Mouse (Mus musculus) forebrain, embryonic 11.5 days (tissue): ENCODE data around the gene B230118H07Rik. TPM values are rescaled to one million over a fixed set of nuclear protein-coding genes. Genes with fewer than 3 reads are reported as not detected.

ENCODE experiments used
- ATAC-seq: fragments of 200-750 bp; cut with Nextera tagmentation; replicated peaks from 2 replicates; pipeline ENCODE4 v1.8.0; 2017; ENCODE audit warnings: moderate TSS enrichment; ENCODE audit not compliant: low FRiP score
- DNase-seq: peaks from one replicate; pipeline ENCODE4 v3.0.0-alpha.2; 2017; ENCODE audit warnings: low spot score
- H3K27ac ChIP-seq: fragments of 300-500 bp; sonication (generic); 2 replicates; pipeline ENCODE4 v1.5.1; 2014; ENCODE audit warnings: low read depth, low read length
- H3K27me3 ChIP-seq: fragments of 300-500 bp; sonication (generic); 2 replicates; pipeline ENCODE4 v1.6.1; 2014; ENCODE audit warnings: mild to moderate bottlenecking, low read length, mixed read lengths; ENCODE audit not compliant: control insufficient read depth, insufficient read depth
- H3K36me3 ChIP-seq: fragments of 300-500 bp; sonication (generic); 2 replicates; pipeline ENCODE4 v1.6.1; 2014; ENCODE audit warnings: mild to moderate bottlenecking, low read length, moderate library complexity, mixed read lengths; ENCODE audit not compliant: control insufficient read depth, insufficient read depth
- H3K4me1 ChIP-seq: fragments of 300-500 bp; sonication (generic); replicated peaks from 2 replicates; pipeline ENCODE4 v1.6.1; 2014; ENCODE audit warnings: low read length, mixed read lengths; ENCODE audit not compliant: control insufficient read depth, insufficient read depth
- H3K4me2 ChIP-seq: fragments of 300-500 bp; sonication (generic); 2 replicates; pipeline ENCODE4 v1.6.1; 2014; ENCODE audit warnings: low read depth, mild to moderate bottlenecking, low read length, moderate library complexity, mixed read lengths; ENCODE audit not compliant: severe bottlenecking
- H3K4me3 ChIP-seq: fragments of 300-500 bp; sonication (generic); 2 replicates; pipeline ENCODE4 v1.5.1; 2014; ENCODE audit warnings: low read depth, low read length
- H3K9ac ChIP-seq: fragments of 300-500 bp; sonication (generic); 2 replicates; pipeline ENCODE4 v1.6.1; 2014; ENCODE audit warnings: low read length
- H3K9me3 ChIP-seq: fragments of 300-500 bp; sonication (generic); 2 replicates; pipeline ENCODE4 v1.6.1; 2016; ENCODE audit warnings: low read length, mixed read lengths; ENCODE audit not compliant: control insufficient read depth
- WGBS: fragments of 180-500 bp; shearing (Covaris S2); extraction: QIAGEN DNeasy Blood & Tissue Kit; methylation state at CpG from one replicate; pipeline ENCODE4 v1.1.7; 2014; 5-methylcytosine and 5-hydroxymethylcytosine counted together
- polyA plus RNA-seq: library from polyadenylated mRNA; unstranded; fragments of >200 nt; fragmentation: Nextera tagmentation; extraction: Ambion mirVana; gene quantifications from 2 replicates; pipeline ENCODE4 v1.2.1, GENCODE M21; 2014

The B230118H07Rik gene
- polyA plus RNA-seq, 1 experiment from 2014 or later, result 60.8 TPM

DNA sequence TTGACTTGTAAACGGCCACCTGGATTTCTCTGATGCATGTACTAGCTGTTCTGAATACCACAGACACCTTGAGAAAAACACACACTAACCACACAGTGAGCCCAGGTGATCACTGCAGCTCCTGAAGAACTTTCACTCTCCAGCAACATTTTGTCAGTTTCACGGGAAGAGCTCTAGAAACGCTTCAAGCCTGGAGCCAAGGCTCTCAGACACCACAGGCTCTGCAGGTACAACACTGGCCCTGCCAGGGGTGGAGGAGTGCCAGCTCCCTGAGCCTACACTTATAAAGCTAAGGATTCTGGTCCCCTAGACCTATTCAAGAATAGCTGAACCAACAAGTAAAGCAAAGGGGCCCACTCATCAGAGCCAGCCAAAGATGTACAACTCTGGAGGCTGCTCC, 67.9 kb downstream of the B230118H07Rik start:
- WGBS, result 91% methylated on average over 3 of the region's 3 CpGs
- Histone ChIP-seq H3K9ac (no peak overlapping the region), H3K4me2 (no peak overlapping the region), H3K4me3 (no peak overlapping the region), H3K27me3 (no peaks in the 10 kb centered on the region), H3K9me3 (no peaks in the 10 kb centered on the region), H3K27ac (no peak overlapping the region), H3K4me1 (no peaks in the 10 kb centered on the region), H3K36me3 (no peaks in the 10 kb centered on the region)
- DNase-seq (no peak), ATAC-seq (no peak)

DNA sequence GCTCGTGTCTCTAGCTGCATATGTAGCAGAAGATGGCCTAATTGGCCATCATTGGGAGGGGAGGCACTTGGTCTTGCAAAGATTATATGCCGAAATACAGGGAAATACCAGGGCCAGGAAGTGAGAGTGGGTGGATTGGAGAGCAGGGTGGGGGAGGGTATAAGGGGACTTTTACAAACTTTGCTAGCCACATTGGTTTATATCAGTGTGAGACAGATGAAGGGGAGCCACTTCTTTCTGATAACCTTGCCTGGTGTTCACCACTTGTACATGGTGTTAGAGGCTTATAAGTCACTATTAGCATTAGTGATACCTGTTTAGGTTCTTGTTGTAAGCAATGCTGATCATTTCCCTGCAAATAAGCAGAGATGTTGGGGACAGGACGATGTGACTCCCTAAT, 68.4 kb downstream of the B230118H07Rik start:
- Histone ChIP-seq H3K9ac (no peak overlapping the region), H3K9me3 (no peaks in the 10 kb centered on the region), H3K27ac (no peak overlapping the region), H3K36me3 (no peaks in the 10 kb centered on the region), H3K4me3 (no peak overlapping the region), H3K4me1 (no peaks in the 10 kb centered on the region), H3K27me3 (no peaks in the 10 kb centered on the region), H3K4me2 (no peak overlapping the region)
- ATAC-seq (no peak), DNase-seq (no peak)
- 78% methylated on average over 3 of the region's 3 CpGs for WGBS

DNA sequence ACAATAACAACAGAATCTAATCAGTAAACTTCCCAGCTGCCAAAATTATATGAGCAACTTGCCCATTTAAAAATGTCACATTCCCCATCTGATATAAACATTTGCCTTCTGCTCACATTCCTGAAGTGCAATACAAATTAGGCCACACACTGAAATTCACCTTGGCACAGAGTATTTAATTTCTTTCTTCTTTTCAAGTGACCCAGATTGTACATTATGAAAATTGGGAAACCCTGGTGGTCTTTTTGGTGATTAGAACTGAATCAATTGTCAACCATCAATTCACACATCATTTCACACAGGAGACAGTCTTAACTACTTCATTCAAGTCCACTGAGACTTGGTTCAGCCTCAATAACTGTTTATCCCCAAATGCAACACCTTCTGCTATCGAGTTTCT, 68.9 kb downstream of the B230118H07Rik start:
- no peak overlapping the region for H3K27ac ChIP-seq
- H3K9me3 ChIP-seq, result no peaks in the 10 kb centered on the region
- no peak for DNase-seq
- H3K4me1 ChIP-seq, result no peaks in the 10 kb centered on the region
- no peaks in the 10 kb centered on the region for H3K36me3 ChIP-seq
- no peak overlapping the region for H3K4me3 ChIP-seq
- WGBS, result 29% methylated on average over 1 of the region's 1 CpGs
- no peak for ATAC-seq
- no peaks in the 10 kb centered on the region for H3K27me3 ChIP-seq
- no peak overlapping the region for H3K4me2 ChIP-seq
- H3K9ac ChIP-seq, result no peak overlapping the region

DNA sequence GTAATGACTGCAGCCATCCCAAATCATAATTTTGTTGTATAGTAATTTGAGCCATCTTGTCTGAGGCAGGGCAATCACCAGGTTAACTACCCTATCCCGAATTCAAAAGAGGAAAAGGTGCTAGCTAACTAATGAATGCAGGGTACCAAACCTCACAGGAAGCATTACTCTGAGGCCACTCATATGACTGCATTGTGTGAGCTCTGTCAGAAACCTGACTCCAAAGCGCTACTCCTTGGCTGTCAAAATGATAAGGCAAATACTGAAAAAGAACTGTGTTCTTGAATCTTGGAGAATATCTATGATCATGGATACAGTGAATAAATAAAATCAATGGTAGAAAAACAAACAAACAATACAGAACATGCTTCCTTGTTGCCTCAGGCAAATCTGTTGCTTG, 69.3 kb downstream of the B230118H07Rik start:
- no peak for DNase-seq
- Histone ChIP-seq H3K27me3 (no peaks in the 10 kb centered on the region), H3K36me3 (no peaks in the 10 kb centered on the region), H3K9ac (no peak overlapping the region), H3K4me1 (no peaks in the 10 kb centered on the region), H3K27ac (no peak overlapping the region), H3K9me3 (no peaks in the 10 kb centered on the region), H3K4me3 (no peak overlapping the region), H3K4me2 (no peak overlapping the region)
- no peak for ATAC-seq
- 74% methylated on average over 2 of the region's 2 CpGs for WGBS

DNA sequence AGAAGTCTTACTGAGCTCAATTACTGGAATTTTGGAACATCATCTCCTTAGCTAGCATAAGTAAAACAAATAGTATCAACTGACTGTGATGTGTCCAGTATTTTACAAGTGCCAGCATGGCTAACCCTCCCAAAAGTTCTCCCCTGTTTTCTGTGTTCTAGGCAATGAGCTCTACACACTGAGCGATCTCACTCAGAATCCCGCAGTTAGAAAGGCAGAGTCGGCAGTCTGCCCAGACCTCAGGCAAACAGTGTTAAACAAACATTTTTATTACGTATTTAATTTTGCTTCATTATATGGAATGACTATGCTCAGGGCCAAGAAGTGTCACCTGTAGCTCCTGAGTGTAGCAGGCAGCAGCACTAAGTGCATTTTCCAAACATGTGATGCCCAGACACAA, 72.1 kb downstream of the B230118H07Rik start:
- no peaks in the 10 kb centered on the region for H3K9me3 ChIP-seq
- ATAC-seq (no peak), DNase-seq (no peak)
- no peak overlapping the region for H3K27ac ChIP-seq
- H3K27me3 ChIP-seq, result no peaks in the 10 kb centered on the region
- no peak overlapping the region for H3K4me2 ChIP-seq
- no peaks in the 10 kb centered on the region for H3K36me3 ChIP-seq
- H3K9ac ChIP-seq, result no peak overlapping the region
- no peaks in the 10 kb centered on the region for H3K4me1 ChIP-seq
- WGBS, result 93% methylated on average over 4 of the region's 4 CpGs
- no peak overlapping the region for H3K4me3 ChIP-seq

DNA sequence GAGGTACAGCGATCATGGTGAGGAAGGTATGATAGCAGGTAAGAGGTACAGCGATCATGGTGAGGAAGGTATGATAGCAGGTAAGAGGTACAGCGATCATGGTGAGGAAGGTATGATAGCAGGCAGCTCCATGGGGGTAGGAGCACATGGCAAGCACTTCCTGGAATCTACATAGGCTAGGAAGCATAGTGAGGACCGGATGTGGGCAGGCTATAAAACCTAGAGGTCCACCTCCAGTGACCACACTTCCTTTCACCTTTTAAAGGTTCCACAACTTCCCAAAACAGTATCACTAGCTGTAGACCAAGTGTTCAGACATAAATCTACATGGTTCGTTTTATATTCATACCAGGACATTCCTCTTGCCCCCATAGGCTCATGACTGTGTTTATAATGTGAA, 80.1 kb downstream of the B230118H07Rik start:
- H3K27me3 ChIP-seq, result no peaks in the 10 kb centered on the region
- no peak overlapping the region for H3K4me2 ChIP-seq
- ATAC-seq (no peak), DNase-seq (no peak)
- H3K9me3 ChIP-seq, result no peaks in the 10 kb centered on the region
- H3K4me3 ChIP-seq, result no peak overlapping the region
- WGBS, result 91% methylated on average over 3 of the region's 5 CpGs
- H3K9ac ChIP-seq, result no peak overlapping the region
- H3K36me3 ChIP-seq, result no peaks in the 10 kb centered on the region
- no peak overlapping the region for H3K27ac ChIP-seq
- no peaks in the 10 kb centered on the region for H3K4me1 ChIP-seq

DNA sequence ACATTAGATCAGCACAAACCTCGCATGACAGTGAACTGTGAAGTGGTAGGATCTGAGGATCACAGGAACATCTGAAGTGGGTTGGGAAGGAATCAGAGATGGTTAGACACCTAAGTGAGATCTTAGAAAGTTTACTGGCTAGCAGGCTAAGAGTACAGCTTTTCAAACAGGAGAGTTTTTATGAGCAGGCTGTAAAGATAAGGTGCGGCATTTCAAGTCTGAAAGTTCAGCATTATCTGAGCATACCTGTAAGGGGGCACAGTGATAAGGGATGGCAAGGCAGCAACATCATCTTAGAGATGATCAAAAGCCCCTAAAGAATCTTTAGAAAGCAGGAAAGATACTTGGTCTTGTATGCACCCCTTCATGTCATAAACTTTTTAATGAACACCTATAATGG, 81.8 kb downstream of the B230118H07Rik start:
- no peaks in the 10 kb centered on the region for H3K9me3 ChIP-seq
- no peak for ATAC-seq
- H3K4me1 ChIP-seq, result no peaks in the 10 kb centered on the region; the same call in 1 of the 2 replicates
- H3K27ac ChIP-seq, result no peak overlapping the region
- H3K4me3 ChIP-seq, result no peak overlapping the region
- H3K9ac ChIP-seq, result no peak overlapping the region
- no peak for DNase-seq
- 88% methylated on average over 2 of the region's 2 CpGs for WGBS
- H3K36me3 ChIP-seq, result no peaks in the 10 kb centered on the region
- no peaks in the 10 kb centered on the region for H3K27me3 ChIP-seq
- H3K4me2 ChIP-seq, result no peak overlapping the region

DNA sequence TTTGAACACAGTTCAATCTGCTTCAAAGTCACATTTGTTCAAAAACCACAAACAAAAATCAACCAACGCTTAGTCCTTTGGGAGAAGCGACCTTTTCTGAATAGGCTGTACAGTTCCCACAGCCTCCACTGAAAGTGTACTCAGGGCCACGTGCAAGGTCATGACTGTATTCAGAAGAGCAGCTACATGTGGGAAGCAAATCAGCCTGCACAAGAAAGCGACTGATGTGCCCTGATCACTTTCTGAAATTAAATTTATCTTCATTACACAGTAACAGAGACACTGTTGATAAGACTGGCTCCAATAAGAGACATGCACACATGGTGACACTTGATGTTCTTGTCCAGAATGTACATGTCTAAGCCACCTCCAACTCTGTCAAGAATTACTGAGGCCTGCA, 85.6 kb downstream of the B230118H07Rik start:
- Histone ChIP-seq H3K27me3 (no peaks in the 10 kb centered on the region), H3K36me3 (no peaks in the 10 kb centered on the region), H3K4me2 (no peak overlapping the region), H3K4me3 (no peak overlapping the region), H3K9me3 (no peaks in the 10 kb centered on the region), H3K9ac (no peak overlapping the region), H3K27ac (no peak overlapping the region), H3K4me1 (no peaks in the 10 kb centered on the region; the same call in 1 of the 2 replicates)
- DNase-seq, result no peak
- WGBS, result 86% methylated on average over 4 of the region's 4 CpGs
- ATAC-seq, result no peak

DNA sequence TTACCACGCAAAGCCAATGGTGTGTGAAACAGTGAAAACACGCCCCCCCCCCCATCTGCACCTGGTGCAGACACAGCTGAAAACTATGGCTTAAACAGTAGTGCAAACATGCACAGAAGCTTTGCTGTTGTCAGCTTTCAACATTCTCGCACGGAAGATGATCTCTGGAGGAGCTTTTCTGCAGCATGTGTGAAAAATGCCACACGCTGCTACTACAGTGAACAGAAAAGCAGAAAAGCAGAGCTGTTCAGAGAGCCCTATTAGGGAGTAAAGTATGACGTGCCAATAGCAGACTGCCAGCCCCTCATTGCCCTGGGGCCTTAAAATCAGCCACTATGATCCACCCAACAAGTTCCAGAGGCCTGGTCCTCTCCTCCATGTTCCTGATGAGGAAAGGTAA, 86.1 kb downstream of the B230118H07Rik start:
- 87% methylated on average over 6 of the region's 6 CpGs for WGBS
- Histone ChIP-seq H3K9me3 (no peaks in the 10 kb centered on the region), H3K27me3 (no peaks in the 10 kb centered on the region), H3K4me1 (no peaks in the 10 kb centered on the region; the same call in 1 of the 2 replicates), H3K4me3 (no peak overlapping the region), H3K9ac (no peak overlapping the region), H3K4me2 (no peak overlapping the region), H3K36me3 (no peaks in the 10 kb centered on the region), H3K27ac (no peak overlapping the region)
- ATAC-seq (no peak), DNase-seq (no peak)
